Mouse (Mus musculus): ENCODE measurements around the gene H2afv. TPM values are rescaled to one million over a fixed set of nuclear protein-coding genes. Genes with fewer than 3 reads are reported as not detected.
A peak's percentile ranks its signal among the peaks of the same experiment; 100 is the strongest.
"Not testable (repeated sequence)": the region's sequence is repeated elsewhere in the genome, so short reads cannot be mapped to it uniquely, and the experiment has no call there.

Gene H2afv
- total RNA-seq, 1 experiment from 2014 or later, result 99.3 TPM

DNA sequence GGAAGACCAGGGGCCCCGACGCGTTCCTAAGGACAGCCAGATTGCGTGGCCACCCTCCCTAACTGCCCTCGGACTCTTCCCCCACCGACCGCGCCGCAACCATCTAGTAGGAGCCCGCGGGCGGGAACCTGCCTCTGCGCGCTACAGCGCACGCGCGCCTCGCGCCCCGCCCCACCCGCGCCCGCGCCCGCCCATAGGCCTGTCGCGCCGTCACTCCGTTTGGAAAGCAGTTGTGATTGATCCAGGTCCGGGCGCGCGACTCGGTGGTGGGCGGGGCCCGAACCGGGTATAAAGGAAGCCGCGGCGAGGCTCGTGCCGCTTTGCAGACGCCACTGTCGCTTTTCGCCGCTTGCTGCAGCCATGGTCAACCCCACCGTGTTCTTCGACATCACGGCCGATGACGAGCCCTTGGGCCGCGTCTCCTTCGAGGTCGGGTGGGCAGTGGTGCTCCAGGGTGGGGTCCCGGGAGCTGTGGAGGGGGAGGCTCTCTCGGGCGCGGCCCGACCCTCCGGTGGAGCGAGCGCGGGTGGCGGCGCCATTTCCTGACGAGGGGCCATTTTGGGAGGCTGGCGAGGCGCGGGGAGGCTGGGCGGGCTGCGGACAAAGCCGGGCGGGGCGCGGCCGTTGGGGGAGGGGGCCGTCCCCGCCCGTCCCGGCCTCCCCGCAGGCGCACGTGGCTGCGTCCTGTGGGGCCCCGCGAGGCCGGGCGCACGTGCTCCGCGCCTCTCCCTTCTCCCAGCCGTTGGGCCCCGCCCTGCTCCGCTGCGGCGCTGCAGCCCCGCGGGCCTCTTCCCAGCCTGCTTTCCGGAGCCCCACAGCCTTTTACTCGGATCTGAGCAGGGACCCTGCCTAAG, 28.5 kb downstream of the H2afv start:
- peak; percentile 99 for DNase-seq

DNA sequence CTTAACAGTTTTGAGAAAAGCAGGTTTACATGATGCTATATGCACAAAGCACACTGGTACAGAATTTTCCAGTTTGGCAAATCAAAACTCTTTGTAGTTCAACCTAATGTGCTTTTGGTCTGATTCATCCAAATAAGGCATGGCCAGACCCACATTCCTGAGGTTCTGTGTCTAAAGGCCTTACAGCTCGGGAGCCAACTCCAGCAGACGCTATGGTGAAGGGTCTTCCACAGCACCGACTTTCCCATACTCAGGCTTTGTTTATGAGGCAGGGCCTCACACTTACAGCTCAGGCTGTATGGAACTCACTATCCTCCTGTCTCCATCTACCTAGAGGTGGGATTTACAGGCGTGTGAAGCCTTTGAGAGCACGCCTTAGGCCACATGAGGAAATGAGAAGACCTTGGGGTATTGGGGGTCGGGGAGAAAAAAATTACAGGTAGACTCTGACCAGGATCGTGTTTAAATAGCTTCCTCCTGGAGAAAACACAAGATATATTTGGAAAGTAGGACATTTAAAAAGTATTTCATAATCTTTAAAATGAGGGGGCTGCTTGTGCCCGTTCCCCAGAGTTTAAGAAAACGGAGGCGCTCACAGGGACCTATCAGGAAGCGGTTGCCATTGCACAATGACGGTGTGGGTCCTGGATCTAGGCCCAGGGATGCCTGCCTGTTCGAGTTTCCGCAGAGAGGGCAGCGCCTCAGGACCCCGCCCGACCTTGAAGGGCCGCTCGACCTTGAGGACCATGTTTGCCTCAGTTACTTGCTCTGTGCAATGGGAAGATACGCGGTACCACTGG, 29.3 kb downstream of the H2afv start, which contains the start of gene Ppia:
Ppia (plus strand) TSS at position 693 of the 800 bp plus-strand sequence.
- no peak for DNase-seq

DNA sequence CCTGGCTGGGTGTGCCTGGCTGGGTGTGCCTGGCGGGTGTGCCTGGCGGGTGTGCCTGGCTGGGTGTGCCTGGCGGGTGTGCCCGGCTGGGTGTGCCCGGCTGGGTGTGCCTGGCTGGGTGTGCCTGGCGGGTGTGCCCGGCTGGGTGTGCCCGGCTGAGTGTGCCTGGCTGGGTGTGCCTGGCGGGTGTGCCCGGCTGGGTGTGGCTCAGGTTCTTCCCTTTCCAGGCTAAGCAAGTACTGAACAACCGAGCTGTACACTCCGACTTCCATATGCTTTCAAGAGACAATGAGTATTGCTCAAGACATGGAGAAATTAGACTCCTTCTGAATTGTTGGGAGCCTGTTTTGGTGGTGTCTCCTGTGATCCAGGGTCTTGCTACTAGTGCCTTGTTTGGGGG, 31.0 kb downstream of the H2afv start:
- no peak for DNase-seq

DNA sequence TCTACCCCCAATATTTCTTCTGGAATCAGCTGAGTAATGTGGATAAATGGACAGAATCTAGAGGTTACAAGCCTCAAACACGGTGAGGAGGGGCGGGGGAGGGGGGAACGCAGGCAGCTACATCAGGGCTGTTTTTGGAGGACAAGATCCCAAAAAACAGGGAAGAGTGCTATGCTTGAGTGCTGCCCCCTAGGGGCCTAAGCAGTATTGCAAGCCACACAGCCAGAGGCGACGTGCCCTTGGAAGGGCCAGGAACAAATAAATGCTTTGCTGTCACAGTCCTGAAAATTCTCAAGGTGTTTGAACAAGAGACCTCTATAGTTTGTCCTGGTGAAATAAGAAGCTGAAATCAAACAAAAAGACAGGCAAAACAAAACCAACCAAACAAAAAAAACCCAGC, 32.6 kb downstream of the H2afv start:
- DNase-seq, result peak; percentile 92

DNA sequence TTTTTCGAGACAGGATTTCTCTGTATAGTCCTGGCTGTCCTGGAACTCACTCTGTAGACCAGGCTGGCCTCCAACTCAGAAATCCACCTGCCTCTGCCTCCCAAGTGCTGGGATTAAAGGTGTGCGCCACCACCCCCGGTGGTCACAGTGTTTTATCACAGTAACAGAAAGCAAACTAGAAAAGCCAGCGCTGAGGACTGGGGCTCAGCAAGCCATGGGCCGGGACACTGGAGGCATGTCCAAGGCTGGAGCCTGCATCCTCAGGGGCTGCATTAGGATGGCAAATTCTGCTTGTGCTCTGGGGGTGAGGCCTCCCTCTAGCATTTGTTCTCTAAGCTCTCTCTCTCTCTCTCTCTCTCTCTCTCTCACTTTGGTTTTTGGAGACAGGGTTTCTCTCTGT, 33.5 kb downstream of the H2afv start:
- not testable (repeated sequence) for DNase-seq

DNA sequence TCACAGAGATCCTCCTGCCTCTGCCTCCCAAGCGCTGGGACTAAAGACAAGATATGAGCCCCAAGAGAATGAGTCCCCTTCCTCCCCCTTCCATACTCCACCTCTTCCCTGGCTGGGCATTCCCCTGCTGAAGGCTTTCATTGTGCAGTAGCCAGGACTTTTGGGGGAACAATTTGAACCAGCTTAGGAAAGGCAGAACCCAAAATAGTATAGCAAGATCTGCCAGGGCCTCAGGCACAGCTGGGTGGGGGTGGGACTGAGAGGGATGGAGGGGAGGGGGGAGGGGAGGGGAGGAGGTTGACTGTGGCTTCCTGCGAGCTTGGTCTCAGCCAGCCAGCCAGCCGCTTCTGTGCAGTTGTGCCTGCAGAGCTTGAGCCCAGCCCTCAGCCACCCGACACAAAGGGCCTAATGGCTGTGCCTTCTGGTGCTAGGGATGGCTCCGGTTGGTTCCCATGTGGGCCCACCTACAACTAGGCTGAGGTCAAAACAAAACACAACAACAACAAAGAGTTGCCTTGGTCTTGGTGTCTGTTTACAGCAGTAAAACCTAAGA, 34.1 kb downstream of the H2afv start:
- no peak for DNase-seq

DNA sequence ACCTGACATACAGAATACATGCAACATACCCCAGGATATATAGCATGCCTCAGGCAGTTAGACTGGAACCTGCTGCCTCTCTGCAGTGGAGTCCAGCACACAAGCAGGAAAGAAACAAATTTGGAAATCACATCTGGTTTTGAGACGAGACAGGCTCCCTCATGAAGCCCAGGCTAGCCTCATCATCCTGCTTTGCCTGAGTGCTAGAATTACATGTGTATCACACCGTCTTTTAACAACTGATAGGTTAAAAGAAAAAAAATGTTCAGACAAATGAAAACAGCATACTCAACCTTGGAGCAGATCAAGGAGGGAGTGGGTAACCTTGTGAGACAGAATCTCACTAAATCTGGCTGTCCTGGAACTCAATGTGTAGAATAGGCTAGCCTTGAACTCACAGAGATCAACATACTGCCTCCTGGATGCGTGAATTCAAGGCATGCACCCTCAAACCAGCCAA, 37.1 kb downstream of the H2afv start:
- no peak for DNase-seq

DNA sequence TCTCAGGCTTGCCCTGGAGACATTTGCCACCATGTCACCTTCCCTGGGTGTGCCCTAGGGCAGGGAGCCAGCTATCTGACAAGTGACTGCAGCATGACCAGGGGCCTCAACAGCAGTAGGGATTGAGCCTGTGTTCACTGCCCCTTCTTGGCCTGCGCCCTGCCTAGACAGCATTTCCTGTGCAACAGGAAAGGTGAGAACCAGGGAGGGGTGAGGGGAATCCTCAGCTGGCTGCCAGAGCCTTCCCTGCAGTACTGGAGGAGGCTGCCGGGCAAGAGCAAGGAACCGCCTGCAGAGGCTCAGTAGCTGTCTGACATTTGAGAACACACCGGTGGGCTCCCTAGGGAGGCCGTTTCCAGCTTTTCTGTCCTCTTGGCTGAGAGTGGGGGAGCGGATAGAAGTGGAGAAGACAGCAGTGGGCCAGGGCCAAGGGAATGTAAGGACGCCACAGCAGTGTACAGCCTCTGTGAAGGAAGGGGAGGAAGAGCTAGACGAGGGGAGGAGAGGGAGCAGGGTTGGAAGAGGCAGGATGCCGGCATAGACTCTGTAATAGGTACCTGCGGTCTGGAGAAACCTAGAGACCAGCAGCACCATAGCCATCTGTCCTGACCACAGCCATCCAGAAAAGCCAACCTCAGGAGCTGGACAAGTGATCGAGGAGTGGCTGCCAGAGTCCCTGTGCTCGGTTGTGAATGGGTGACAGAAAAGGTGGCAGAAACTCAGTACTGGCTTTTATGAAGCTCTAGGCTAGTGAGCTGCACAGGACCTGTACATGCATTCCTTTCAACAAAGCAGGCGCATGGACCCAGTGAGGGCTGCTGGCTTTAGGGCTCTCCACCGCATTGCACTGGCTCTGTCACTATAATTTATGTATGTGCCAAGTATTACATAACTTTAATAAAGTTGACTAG, 37.7 kb downstream of the H2afv start:
- peak; percentile 88 for DNase-seq

DNA sequence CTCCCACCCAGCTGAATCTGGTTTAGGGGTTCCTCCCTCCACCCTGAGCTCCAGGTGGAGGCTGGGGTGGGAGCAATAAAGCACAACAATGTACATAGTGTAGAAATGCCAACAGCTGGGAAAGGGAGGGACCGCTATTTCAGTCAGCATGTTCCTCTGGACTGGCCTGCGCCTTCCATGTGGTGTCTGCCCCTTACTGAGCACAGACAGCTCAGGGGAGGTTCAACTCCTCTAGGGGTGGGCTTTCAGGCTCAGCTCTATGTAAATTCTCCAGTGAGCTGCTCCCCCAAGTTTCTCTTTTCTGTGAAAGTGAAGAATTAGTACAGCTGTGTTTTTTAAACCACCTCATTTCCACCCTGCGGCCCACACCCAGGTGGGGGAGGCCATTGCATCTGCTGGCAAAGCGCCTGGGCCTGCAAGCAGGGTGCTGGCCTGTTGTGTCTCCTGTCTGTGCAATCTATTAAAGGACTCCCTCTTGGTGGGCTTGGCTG, 38.6 kb downstream of the H2afv start:
- peak; percentile 72 for DNase-seq

DNA sequence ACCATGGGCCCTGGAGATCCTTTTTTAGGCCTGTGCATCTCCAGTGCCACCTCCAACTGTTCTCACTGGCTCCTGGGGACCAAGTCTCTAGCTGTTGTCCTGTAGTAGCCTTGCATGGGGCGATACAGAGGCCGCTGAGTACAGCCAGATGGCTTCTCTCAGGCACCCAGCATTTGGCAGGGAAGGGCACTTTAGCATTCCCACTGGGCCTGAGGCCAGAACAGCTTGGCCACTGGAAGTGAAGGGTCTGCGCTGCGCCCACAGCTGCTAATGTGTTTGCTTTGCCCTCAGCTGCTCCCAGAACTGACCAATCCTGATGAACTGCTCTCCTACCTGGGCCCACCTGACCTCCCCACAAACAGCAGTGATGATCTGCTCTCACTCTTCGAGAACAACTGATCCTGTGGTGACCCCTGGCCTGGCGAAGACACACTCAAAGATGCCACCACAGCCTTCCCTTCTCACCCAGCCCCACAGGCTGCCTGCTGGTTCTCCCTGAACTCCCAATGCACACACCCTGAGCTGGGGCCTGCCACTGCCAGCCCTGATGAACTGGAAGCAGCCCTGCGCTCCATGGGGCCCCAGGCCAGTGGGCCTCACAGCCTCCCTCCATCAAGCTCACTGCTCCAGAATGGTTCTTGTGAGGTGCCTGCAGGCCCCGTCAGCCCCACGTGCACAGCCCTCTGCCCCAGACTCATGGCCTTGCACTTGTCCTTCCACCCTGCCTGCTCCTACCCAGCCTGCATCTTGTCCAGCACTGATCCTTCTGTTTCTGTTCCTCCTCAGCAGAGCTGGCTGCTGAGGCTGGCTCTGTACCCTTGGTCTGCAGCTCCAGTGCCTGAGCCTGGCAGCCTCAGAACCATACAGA, 39.3 kb downstream of the H2afv start:
- peak; percentile 51 for DNase-seq

DNA sequence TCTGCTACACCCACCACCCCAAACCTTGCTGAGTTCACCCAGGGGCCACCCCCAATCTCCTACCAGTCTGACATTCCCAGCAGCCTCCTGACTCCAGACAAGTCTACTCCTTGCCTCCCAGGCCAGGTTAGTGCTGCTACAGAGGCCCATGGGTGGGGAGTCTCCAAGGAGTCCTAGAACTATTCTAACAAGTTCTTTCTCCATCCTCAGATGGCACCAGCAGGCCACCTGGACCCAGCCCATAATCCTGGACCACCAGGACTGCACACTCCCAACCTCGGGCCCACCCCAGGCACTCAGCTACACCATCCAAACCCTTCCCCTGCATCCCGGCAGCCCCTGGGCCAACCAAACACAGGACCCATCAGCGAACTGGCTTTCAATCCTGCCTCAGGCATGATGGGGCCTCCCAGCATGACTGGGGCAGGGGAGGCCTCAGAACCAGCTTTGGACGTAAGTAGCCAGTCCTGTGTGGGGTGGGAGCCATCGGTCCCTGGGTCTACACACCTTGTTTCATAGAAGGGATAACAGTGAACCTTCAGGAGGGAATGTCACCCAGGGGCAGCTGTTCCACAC, 40.3 kb downstream of the H2afv start:
- no peak for DNase-seq

DNA sequence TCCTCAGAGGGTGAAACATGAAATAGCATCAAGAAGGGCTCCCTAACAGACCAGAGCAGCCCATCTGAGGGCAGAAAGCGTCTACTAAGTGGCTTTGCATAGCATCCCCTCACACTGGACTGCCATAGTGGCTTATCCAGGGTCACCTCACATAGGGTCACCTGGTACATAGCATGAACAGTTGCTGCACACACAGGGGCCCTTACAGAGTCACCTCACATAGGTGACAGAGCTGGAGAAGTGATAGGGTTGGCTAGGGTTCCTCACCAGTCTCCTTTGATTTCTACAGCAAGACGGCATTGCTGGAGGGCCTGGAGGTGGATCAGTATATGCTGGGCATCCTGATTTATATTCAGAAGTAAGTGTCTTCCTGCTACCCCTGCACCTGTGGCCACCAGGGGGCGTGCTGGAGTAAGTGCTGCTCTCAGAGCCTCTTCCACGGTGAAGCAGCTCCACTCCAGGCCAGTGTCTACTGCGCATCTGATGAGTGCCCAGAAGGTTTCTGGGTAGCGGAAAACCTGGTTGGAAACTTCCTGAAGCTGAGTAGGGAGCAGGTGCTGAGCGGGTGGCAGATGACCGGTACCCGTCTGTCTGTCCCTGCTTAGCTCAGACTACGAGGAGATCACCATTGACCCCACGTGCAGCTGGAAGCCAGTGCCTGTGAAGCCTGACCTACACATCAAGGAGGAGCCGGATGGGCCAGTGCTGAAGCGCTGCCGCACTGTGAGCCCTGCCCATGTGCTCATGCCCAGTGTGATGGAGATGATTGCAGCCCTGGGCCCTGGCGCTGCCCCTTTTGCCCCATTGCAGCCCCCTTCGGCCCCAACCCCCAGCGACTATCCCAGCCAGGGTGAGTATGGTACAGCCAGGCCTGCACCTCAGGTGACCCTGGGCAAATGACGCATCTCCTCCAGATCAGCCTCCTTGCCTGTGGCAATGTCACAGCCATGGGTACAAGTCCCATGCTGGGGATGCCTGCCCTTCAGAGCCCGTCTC, 41.4 kb downstream of the H2afv start:
- peak; percentile 92 for DNase-seq

DNA sequence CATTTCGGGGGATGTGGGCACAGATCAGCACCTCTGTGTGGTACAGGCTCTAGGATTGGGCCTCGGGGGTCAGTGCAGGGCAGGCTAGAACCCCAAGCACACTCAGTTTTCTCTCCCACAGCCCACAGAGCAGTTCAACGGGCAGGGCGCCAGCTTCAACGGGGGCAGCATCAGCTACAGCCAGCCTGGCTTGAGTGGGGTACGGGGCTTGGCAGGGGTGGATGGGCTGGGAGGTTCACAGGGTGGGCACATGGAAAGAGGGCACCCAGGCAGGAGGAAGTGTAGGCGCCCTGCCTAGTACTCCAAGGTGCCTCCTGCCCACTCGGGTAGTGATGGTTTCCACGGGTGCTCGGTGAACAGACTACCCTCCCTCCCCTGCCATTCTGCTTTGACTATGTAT, 46.1 kb downstream of the H2afv start:
- DNase-seq, result no peak

DNA sequence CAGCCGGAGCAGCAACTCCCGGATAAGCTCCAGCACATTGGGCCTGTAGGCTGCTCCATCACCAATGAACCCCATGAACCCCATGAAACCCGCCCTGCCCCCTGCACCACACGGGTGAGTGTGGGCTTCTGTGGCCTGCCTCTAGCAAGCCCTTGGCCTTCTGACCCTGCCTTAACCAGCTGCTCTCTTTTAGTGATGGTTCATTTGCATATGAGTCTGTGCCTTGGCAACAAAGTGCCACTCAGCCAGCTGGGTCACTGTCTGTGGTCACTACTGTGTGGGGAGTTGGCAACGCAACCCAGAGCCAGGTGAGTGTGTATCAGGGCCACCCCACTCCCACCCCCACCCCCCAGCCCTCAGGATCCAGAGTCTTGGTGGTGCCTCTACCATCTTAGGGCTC, 48.7 kb downstream of the H2afv start:
- DNase-seq, result peak; percentile 2

DNA sequence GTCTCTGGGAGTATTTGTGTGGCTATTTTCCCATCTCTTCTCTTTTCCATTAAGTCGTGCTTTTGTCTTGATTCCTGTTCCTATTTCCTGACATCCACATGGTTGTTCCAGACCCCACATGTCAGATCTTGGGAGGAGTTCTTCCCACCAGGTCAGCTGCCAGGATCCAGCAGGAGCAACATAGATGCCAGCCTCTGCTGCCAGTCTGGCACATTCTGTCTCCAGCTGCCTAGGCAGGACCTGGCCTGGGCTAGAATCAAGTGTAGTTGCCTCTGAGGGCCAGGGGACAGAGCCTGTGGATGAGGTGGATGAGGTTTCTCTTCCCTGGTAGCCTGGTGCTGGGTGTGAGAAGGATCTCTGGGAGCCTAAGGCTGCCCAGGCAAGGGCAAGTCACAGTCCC, 50.4 kb downstream of the H2afv start:
- no peak for DNase-seq

DNA sequence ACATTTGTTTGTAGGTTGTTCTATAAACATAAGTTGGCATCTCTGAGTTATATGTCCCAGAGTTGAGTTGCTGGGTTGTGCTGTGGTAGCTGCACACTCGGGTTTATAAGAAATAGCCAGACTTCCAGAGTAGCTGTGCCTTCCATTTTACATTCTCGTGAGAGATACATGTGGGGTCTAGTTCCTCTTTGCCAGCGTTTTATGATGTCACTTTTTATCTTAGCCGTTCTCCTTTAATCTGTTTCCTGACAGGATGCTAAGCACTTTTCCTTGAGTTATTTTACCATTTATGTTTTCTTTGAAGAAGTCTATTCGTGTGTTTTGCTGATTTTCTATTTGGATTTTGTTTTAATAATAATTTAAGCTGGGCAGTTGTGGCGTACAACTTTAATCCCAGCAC, 51.4 kb downstream of the H2afv start:
- DNase-seq, result no peak

DNA sequence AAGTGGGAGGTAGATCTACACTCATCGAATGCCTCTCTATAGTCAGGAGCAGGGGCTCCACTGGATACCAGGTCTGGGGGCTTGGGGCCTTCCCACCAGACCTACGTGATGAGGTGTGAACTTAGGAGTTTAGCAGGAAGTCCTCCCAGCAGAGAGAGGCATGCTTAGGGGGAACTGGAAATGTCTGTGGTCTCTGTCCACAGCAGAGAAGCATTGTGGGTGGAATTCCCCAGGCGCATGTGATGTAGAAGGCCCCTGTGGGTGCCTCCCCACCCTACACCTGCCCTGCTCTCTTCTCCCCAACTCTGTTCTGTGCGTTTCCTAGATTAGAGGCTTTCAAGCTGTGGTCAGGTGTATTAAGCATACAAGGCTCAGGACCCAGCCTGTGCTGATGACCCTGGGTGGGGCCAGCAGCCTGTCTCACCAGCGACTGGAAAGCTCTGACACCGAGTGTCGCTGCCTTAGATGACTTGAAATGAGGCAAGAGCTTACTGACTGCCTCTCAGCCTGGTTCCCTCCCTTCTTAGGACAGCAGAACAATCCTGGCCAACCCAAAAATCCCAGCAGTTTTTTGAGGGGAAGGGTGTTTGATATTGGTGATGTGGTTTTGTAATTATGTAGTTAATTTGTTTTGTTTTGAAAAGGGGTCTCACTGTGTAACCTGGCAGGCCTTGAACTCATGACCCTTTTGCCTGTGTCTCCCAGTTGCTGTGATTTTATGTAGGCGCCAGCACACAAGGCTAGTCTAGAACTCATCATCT, 52.5 kb downstream of the H2afv start:
- no peak for DNase-seq

DNA sequence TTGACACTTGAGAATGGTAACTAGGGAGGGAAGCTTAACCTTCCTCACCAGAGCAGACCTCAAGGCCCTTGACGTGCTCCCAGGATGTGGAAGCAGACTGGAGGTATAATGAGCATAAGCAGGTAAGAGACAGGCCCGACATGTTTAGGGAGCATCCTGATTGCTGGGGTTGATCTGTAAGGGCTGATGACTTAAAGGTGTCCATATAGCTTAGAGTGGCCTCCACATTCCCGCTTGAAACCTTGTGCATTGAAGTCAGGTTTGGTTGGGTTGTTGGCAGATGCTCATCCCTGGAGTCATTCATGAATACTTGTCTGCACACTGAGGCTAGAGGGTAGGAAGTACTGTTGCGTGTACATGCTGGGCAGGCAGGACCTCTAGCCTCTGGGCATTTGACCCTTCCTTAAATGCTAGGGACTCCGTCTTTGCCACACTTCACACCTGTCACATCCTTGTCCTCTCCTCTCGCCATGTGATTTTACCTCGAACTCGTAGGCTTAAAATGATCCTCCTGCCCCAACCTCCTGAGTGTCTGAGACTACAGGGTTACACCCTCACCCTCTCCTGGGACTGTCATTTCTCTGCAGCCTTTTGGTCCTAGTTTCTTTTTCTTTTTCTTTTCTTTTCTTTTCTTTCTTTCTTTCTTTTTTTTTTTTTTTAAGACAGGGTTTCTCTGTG, 53.7 kb downstream of the H2afv start:
- no peak for DNase-seq

Measured in adrenal gland, postnatal 14 days (tissue).